Mouse (Mus musculus): Measurements from ENCODE around the gene Stim2.

Gene Stim2

GRCm38 (mm10) chr5:53972905-53973304 is 25.4 kb upstream of the Stim2 start:
- Histone ChIP-seq H3K27me3 (ENCODE audit: control insufficient read depth, insufficient read depth, low read length, poor library complexity, severe bottlenecking) (no peaks in the 10 kb centered on the region), H3K36me3 (ENCODE audit: control insufficient read depth, insufficient read depth, low read length, poor library complexity, severe bottlenecking) (no peaks in the 10 kb centered on the region)
- no peak for DNase-seq (ENCODE audit: low read depth, low spot score)

DNA sequence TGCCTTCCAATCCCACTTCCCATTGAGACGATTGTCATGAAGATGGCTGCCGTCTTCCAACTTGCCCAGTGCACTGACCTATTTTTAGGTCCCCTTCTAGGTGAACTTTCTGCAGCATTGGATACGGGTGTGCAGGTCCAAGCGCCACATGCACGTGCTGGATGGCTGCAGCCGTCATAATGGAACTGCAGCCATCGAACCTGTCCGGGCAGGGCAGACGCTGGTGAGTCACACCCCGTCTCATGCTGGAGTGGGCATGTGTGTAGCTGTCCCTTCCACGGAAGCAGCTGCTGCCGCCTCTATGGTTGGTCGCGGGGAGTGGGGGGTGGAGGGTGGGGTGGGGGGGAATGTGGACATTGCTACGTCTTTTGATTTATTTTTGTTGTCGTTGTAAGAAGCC is 21.8 kb upstream of the Stim2 start:
- H3K36me3 ChIP-seq (ENCODE audit: control insufficient read depth, insufficient read depth, low read length, poor library complexity, severe bottlenecking) = no peaks in the 10 kb centered on the region
- DNase-seq (ENCODE audit: low read depth, low spot score) = no peak
- no peaks in the 10 kb centered on the region for H3K27me3 ChIP-seq (ENCODE audit: control insufficient read depth, insufficient read depth, low read length, poor library complexity, severe bottlenecking)

DNA sequence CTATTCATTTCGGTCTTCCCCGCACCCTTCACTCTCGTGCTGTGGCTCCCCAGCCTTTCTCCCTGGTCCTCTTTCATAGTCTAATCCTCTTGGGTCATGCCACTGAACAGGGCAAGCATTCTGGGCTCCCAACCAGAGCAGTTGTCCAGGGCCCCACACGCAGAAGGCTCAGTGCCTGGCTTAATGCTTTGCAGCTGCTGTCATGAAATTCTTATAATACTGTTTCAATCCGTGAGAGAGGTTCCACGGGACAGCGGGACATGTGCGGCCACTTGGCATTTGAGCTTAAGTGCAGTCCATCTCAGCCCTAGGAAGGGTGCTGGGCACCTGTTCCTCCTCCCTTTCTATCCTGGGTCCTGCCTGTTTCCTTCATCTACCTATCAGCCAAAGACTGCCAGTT is 21.2 kb upstream of the Stim2 start:
- DNase-seq (ENCODE audit: low read depth, low spot score) = no peak
- Histone ChIP-seq H3K36me3 (ENCODE audit: control insufficient read depth, insufficient read depth, low read length, poor library complexity, severe bottlenecking) (no peaks in the 10 kb centered on the region), H3K27me3 (ENCODE audit: control insufficient read depth, insufficient read depth, low read length, poor library complexity, severe bottlenecking) (no peaks in the 10 kb centered on the region)

DNA sequence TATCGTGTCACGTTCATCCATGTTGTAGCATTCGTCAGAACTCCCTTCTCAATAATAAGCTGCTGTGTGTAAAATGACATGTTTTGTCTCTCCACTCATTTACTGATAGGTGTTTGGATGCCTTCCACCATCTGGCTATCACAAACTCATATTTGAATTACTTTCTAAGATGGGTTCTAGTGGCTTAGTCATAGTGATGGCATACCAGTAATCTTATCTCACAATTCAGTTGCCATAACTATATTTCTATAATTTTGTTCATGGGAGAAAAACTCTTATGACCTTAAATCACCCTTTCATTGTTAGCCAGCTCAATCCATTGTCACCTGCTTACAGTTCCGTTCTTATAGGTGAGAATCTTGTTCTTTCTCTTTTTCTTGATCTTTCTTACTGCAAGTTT is 14.9 kb upstream of the Stim2 start:
- DNase-seq (ENCODE audit: low read depth, low spot score) = no peak
- H3K36me3 ChIP-seq (ENCODE audit: control insufficient read depth, insufficient read depth, low read length, poor library complexity, severe bottlenecking) = no peaks in the 10 kb centered on the region
- no peaks in the 10 kb centered on the region for H3K27me3 ChIP-seq (ENCODE audit: control insufficient read depth, insufficient read depth, low read length, poor library complexity, severe bottlenecking)

- Histone ChIP-seq H3K36me3 (ENCODE audit: control insufficient read depth, insufficient read depth, low read length, poor library complexity, severe bottlenecking) (no peaks in the 10 kb centered on the region), H3K27me3 (ENCODE audit: control insufficient read depth, insufficient read depth, low read length, poor library complexity, severe bottlenecking) (no peaks in the 10 kb centered on the region)
- no peak for DNase-seq (ENCODE audit: low read depth, low spot score)
Observed at GRCm38 (mm10) chr5:53985632-53986031, 12.7 kb upstream of the Stim2 start.

GRCm38 (mm10) chr5:53987496-53987895 is 10.8 kb upstream of the Stim2 start:
- no peak for DNase-seq (ENCODE audit: low read depth, low spot score)
- no peaks in the 10 kb centered on the region for H3K36me3 ChIP-seq (ENCODE audit: control insufficient read depth, insufficient read depth, low read length, poor library complexity, severe bottlenecking)
- H3K27me3 ChIP-seq (ENCODE audit: control insufficient read depth, insufficient read depth, low read length, poor library complexity, severe bottlenecking) = no peaks in the 10 kb centered on the region

- no peaks in the 10 kb centered on the region for H3K27me3 ChIP-seq (ENCODE audit: control insufficient read depth, insufficient read depth, low read length, poor library complexity, severe bottlenecking)
- no peaks in the 10 kb centered on the region for H3K36me3 ChIP-seq (ENCODE audit: control insufficient read depth, insufficient read depth, low read length, poor library complexity, severe bottlenecking)
- no peak for DNase-seq (ENCODE audit: low read depth, low spot score)
Observed at GRCm38 (mm10) chr5:53988053-53988452, 10.2 kb upstream of the Stim2 start.

- H3K27me3 ChIP-seq (ENCODE audit: control insufficient read depth, insufficient read depth, low read length, poor library complexity, severe bottlenecking) = no peaks in the 10 kb centered on the region
- H3K36me3 ChIP-seq (ENCODE audit: control insufficient read depth, insufficient read depth, low read length, poor library complexity, severe bottlenecking) = no peaks in the 10 kb centered on the region
- no peak for DNase-seq (ENCODE audit: low read depth, low spot score)
Observed at GRCm38 (mm10) chr5:53992616-53993015, 5.7 kb upstream of the Stim2 start.

- Histone ChIP-seq H3K36me3 (ENCODE audit: control insufficient read depth, insufficient read depth, low read length, poor library complexity, severe bottlenecking) (no peaks in the 10 kb centered on the region), H3K27me3 (ENCODE audit: control insufficient read depth, insufficient read depth, low read length, poor library complexity, severe bottlenecking) (no peaks in the 10 kb centered on the region)
- DNase-seq (ENCODE audit: low read depth, low spot score) = peak; percentile 18
Observed at GRCm38 (mm10) chr5:53994576-53994975, 3.7 kb upstream of the Stim2 start.

GRCm38 (mm10) chr5:53995316-53995715 is 3.0 kb upstream of the Stim2 start:
- no peaks in the 10 kb centered on the region for H3K36me3 ChIP-seq (ENCODE audit: control insufficient read depth, insufficient read depth, low read length, poor library complexity, severe bottlenecking)
- H3K27me3 ChIP-seq (ENCODE audit: control insufficient read depth, insufficient read depth, low read length, poor library complexity, severe bottlenecking) = no peaks in the 10 kb centered on the region
- DNase-seq (ENCODE audit: low read depth, low spot score) = peak; percentile 93

DNA sequence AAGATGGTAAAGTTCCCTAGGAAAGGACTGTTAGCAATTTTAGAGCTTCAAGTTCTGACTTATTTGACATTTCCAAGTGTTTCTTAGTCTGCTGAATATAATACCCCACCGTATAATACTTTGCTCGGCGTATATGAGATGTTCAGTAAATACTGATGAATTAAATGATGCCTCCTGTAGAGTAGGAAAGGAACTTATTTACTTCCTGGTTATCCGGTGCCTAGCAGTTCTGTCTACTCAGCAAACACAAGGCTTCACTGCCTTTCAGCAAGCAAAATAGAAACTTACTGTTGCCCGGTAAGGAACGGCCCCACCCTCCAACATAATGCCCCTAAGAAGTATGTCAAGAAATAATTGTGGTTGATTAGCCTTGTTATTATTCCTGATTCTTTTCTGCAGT is 1.5 kb upstream of the Stim2 start:
- no peaks in the 10 kb centered on the region for H3K27me3 ChIP-seq (ENCODE audit: control insufficient read depth, insufficient read depth, low read length, poor library complexity, severe bottlenecking)
- H3K36me3 ChIP-seq (ENCODE audit: control insufficient read depth, insufficient read depth, low read length, poor library complexity, severe bottlenecking) = no peaks in the 10 kb centered on the region
- DNase-seq (ENCODE audit: low read depth, low spot score) = no peak

GRCm38 (mm10) chr5:53998743-53999460 is 603 bp downstream of the Stim2 start:
- H3K27me3 ChIP-seq (ENCODE audit: control insufficient read depth, insufficient read depth, low read length, poor library complexity, severe bottlenecking) = no peaks in the 10 kb centered on the region
- peak; percentile 75 for DNase-seq (ENCODE audit: low read depth, low spot score)
- H3K36me3 ChIP-seq (ENCODE audit: control insufficient read depth, insufficient read depth, low read length, poor library complexity, severe bottlenecking) = no peaks in the 10 kb centered on the region

GRCm38 (mm10) chr5:53999461-53999770 is 1.1 kb downstream of the Stim2 start:
- Histone ChIP-seq H3K36me3 (ENCODE audit: control insufficient read depth, insufficient read depth, low read length, poor library complexity, severe bottlenecking) (no peaks in the 10 kb centered on the region), H3K27me3 (ENCODE audit: control insufficient read depth, insufficient read depth, low read length, poor library complexity, severe bottlenecking) (no peaks in the 10 kb centered on the region)
- DNase-seq (ENCODE audit: low read depth, low spot score) = no peak

GRCm38 (mm10) chr5:53999831-54000230 is 1.5 kb downstream of the Stim2 start:
- Histone ChIP-seq H3K27me3 (ENCODE audit: control insufficient read depth, insufficient read depth, low read length, poor library complexity, severe bottlenecking) (no peaks in the 10 kb centered on the region), H3K36me3 (ENCODE audit: control insufficient read depth, insufficient read depth, low read length, poor library complexity, severe bottlenecking) (no peaks in the 10 kb centered on the region)
- DNase-seq (ENCODE audit: low read depth, low spot score) = peak; percentile 31

DNA sequence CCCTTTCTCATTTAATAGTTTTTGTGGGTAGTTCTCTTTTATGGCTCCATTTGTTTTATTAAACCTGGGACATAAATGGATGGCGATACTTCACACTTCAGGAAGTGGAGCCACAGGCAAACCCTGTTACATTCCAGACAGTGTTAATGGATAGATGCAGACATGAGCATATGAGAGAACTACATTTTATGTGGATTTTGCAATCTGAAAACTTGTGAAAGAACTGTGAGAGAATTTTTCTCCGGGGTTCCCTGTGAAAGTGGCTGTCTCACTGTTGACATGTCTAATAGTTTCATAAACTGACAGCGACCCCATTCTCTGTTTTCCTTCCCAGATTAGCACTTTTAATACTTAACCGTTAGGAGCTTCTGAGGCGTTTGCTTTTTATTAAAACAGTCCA is 2.7 kb downstream of the Stim2 start:
- DNase-seq (ENCODE audit: low read depth, low spot score) = no peak
- H3K36me3 ChIP-seq (ENCODE audit: control insufficient read depth, insufficient read depth, low read length, poor library complexity, severe bottlenecking) = no peaks in the 10 kb centered on the region
- H3K27me3 ChIP-seq (ENCODE audit: control insufficient read depth, insufficient read depth, low read length, poor library complexity, severe bottlenecking) = no peaks in the 10 kb centered on the region

All from splenic B cell, adult 2 months (primary cell).